Mouse (Mus musculus) thymus, adult 2 months (tissue): ENCODE results near the gene Map3k21.

ENCODE experiments used
- CTCF ChIP-seq: fragments of 200-500 bp; IDR thresholded peaks from 2 replicates; pipeline ENCODE4 v1.5.1; 2012; ENCODE audit warnings: mild to moderate bottlenecking, control low read depth, low read length, moderate library complexity, borderline replicate concordance; ENCODE audit not compliant: control insufficient read depth, poor library complexity, insufficient read depth; ENCODE audit errors: extremely low read depth
- POLR2A ChIP-seq: fragments of 200-500 bp; IDR thresholded peaks from 2 replicates; pipeline ENCODE4 v1.6.1; 2012; ENCODE audit warnings: mild to moderate bottlenecking, low read length, control low read depth, moderate library complexity; ENCODE audit not compliant: control insufficient read depth, poor library complexity, insufficient read depth; ENCODE audit errors: extremely low read depth

GRCm38 (mm10) chr8:125897868-125898788 is 12.1 kb upstream of the Map3k21 start, which contains the start of gene Pcnx2:
- no peak for TF ChIP-seq CTCF
- TF ChIP-seq POLR2A: no peak
